8 mouse cellular contexts compared by ENCODE assay signal in genomic region chr1:132007828-132008827, GRCm38 (mm10). TPM values are rescaled to one million over a fixed set of nuclear protein-coding genes. Genes with fewer than 3 reads are reported as not detected.
DNase-seq lines count a peak whose midpoint lies in the region; ATAC-seq lines count a peak whose summit lies in the region.

No protein-coding gene starts in this region.

- peak overlapping the region; percentile 92 for H3K27ac ChIP-seq in midbrain, embryonic 11.5 days (ENCODE audit: low read depth, low read length)

- peak overlapping the region; percentile 68 for H3K4me2 ChIP-seq in midbrain, embryonic 11.5 days

- DNase-seq in adrenal gland, postnatal 10 days, result peak; percentile 93
- peak; percentile 92 for DNase-seq in embryo, embryonic 9.5 days (ENCODE audit: extremely low spot score)
- peak; percentile 85 for DNase-seq in kidney, adult 11 months
- DNase-seq in left cerebral cortex, postnatal 4 days, result peak; percentile 86
- peak; percentile 98 for DNase-seq in midbrain, embryonic 11.5 days (ENCODE audit: low spot score, missing footprints)
- peak; percentile 79 for DNase-seq in right cerebral cortex, postnatal 4 days
- DNase-seq in yolk sac, embryonic 10.5 days (ENCODE audit: low spot score), result peak; percentile 91

- intact Hi-C loops in left cerebral cortex, postnatal 4 days (cut with DNase I), result no loop called here

- peak overlapping the region; percentile 90 for H3K4me3 ChIP-seq in midbrain, embryonic 11.5 days (ENCODE audit: low read depth, low read length)

- peaks cover 13% of the 10 kb centered on the region for H3K4me1 ChIP-seq in midbrain, embryonic 11.5 days (ENCODE audit: control insufficient read depth, insufficient read depth, low read length)

- H3K36me3 ChIP-seq in midbrain, embryonic 11.5 days (ENCODE audit: control insufficient read depth, insufficient read depth, low read length), result no peaks in the 10 kb centered on the region

- H3K9me3 ChIP-seq in midbrain, embryonic 11.5 days (ENCODE audit: control insufficient read depth, low read length), result no peaks in the 10 kb centered on the region

- H3K27me3 ChIP-seq in midbrain, embryonic 11.5 days (ENCODE audit: control insufficient read depth, insufficient read depth, low read length), result no peaks in the 10 kb centered on the region

- ATAC-seq in granulocyte monocyte progenitor cell, adult 5-6 weeks (replicated peaks; ENCODE audit: poor library complexity, severe bottlenecking), result peak; percentile 56
- peak; percentile 87 for ATAC-seq in midbrain, embryonic 11.5 days (ENCODE audit: low FRiP score)

- WGBS in midbrain, embryonic 11.5 days, result 1% methylated on average over 61 of the region's 72 CpGs

- peak overlapping the region; percentile 96 for H3K9ac ChIP-seq in midbrain, embryonic 11.5 days (ENCODE audit: low read length)

RNA-seq across cellular contexts. Expression of gene Elk4, which starts 0.7 kb away (rescaled TPM):
- total RNA-seq in adrenal gland, postnatal 10 days (2021), result 100 to 1,000 TPM; 115 to 128 TPM
- 83.3 and 104 TPM in 2 replicates for total RNA-seq in granulocyte monocyte progenitor cell, adult 5-6 weeks (2014; fragmentation: Nextera tagmentation)
- 51.9 and 63.8 TPM in 2 replicates for total RNA-seq in granulocyte monocyte progenitor cell, adult 5-6 weeks (2017)
- total RNA-seq in left cerebral cortex, postnatal 4 days (2021), result 10 to 100 TPM; 53.0 to 56.1 TPM
- 17.2 and 19.5 TPM in 2 replicates for polyA plus RNA-seq in midbrain, embryonic 11.5 days (2014; fragmentation: Nextera tagmentation; extraction: Ambion mirVana)

RNA-seq across cellular contexts. Expression of gene Slc45a3, which starts 45.4 kb away (rescaled TPM):
- total RNA-seq in adrenal gland, postnatal 10 days (2021), result 10 to 100 TPM in 1 of 2 experiments, 1 to 10 TPM in 1; 9.9 to 13.8 TPM
- 1.1 and 4.0 TPM in 2 replicates for total RNA-seq in granulocyte monocyte progenitor cell, adult 5-6 weeks (2014; fragmentation: Nextera tagmentation)
- total RNA-seq in granulocyte monocyte progenitor cell, adult 5-6 weeks (2017), result 0.65 and 0.82 TPM in 2 replicates
- 1 to 10 TPM in 1 of 2 experiments, under 1 TPM in 1; 0.91 to 1.3 TPM for total RNA-seq in left cerebral cortex, postnatal 4 days (2021)
- polyA plus RNA-seq in midbrain, embryonic 11.5 days (2014; fragmentation: Nextera tagmentation; extraction: Ambion mirVana), result 19.5 and 20.5 TPM in 2 replicates

RNA-seq across cellular contexts. Expression of gene Mfsd4a, which starts 59.7 kb away (rescaled TPM):
- 1 to 10 TPM; 4.1 to 5.4 TPM for total RNA-seq in adrenal gland, postnatal 10 days (2021)
- not detected in 2 replicates for total RNA-seq in granulocyte monocyte progenitor cell, adult 5-6 weeks (2014; fragmentation: Nextera tagmentation)
- total RNA-seq in granulocyte monocyte progenitor cell, adult 5-6 weeks (2017), result 0.82 and 4.8 TPM in 2 replicates
- 10 to 100 TPM; 14.6 to 20.9 TPM for total RNA-seq in left cerebral cortex, postnatal 4 days (2021)
- polyA plus RNA-seq in midbrain, embryonic 11.5 days (2014; fragmentation: Nextera tagmentation; extraction: Ambion mirVana), result 8.1 and 8.7 TPM in 2 replicates

Comparison
In these comparisons a context has a peak if more than half of its experiments do, and no peak if none do; other contexts are left out.
1. Peak in every context shown above with its lines: DNase-seq, ATAC-seq, H3K4me3 ChIP-seq and H3K27ac ChIP-seq.